Mouse (Mus musculus) ovary, postnatal 36 days (tissue): Measurements from ENCODE around the gene Ghitm.

Experiments
- DNase-seq: peaks from one replicate; pipeline ENCODE4 v3.0.0; 2022; ENCODE audit warnings: low spot score, mixed read lengths

Gene Ghitm

DNA sequence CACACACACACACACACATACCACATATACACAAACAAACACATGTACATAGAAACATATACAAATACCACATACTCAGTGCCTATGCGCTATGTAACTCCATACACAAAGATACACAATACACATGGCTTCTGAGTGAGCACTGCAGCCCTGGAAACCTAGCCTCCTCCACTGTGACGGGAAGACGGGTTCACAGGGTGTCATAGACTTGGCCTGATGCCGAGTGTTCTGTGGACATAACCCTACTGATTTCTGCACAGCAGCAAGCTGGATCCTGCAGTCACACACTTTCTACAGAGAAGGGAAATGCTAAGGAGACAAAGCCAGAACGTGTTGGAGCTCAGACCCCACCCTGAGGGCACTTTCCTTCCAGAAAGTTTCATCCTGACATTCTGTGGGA is 30.3 kb downstream of the Ghitm start:
- DNase-seq, result no peak

DNA sequence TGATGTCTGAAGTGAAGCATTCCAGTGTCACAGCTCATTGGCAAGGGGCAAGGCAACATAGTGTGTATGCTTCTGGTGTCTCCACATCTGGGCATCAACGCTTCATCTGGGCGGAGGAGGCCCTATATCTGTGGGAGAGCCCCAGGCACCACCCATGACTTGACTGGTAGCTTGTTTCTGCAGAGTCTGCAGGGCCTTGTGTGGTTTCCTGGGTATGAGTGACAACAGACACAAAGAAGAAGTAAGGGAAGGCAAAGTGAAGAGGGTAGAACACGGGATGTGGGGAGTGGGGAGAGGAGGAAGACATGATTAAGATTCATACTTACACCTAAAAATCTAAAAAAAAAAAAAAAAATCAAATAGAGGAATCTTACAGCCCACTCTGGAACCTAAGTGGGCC is 32.6 kb downstream of the Ghitm start:
- DNase-seq, result no peak

DNA sequence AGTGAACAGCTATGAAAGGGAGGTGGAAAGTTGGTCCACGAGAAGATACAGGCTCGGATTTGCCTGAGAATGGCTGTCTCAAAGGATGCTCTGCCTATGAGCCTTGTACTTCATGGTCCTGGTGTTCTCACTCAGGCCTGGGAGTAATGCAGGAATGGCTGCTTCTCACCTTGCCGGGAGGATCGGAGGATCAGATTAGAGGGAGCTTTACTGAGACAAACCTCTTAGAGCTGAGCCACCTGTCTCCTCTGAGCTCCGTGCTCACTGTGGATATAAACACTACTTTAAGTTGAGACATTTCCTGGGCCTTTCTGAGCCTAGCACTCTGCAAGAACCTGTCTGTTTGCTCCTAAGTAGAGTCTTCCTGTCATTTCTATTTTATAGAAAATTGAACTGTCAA is 33.5 kb downstream of the Ghitm start:
- DNase-seq, result no peak

DNA sequence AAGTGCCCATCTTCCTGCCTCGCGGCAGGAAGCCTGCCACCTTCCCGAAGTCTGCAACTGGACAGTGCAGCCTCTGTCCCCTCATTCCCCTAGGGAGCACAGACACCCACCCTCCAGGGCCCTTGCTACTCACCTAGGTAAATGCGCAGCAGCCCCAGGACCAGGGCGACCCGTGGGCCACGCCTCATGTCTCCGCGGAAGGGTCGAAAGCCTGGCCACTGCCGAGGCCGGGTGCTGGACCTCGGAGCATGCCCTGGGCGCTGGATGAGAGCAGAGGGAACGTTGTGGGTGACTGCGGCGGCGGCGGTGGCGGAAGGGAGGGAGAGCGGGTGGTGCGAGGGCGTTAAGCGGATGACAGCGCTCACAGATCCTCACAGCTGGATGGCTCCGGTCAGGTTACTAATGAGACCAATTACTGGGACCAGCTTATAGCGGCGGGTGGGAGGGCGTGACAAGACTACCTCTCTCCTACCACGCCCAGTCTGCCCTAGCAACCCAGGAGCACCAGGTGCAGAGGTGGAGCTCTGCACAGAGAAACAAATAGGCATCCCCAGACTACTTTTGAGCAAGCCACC is 37.0 kb downstream of the Ghitm start, which contains the start of gene Cdhr1:
Gene Cdhr1, minus strand, starts transcription at position 392 of the 575 bp plus-strand sequence.
- peak; percentile 10 for DNase-seq

DNA sequence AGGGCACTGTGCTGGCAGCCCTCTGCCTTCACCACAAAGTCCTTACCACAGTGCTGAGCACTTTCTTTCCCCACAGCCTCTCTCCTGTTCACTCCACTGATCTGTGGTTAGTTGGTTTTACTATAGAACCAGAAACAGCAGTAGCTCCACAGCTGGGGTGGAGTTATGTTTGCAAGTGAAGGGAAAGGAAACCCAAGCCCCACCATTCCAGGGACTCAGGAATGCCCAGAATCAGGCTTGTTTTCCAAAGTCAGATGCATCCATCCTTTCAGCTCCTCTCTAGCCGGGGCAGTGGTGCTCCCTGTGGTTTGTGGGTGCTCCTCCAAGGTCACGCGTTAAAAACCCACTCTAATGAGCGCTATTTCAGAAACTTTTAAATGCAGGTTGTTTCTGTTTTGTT is 39.5 kb downstream of the Ghitm start:
- DNase-seq, result no peak

DNA sequence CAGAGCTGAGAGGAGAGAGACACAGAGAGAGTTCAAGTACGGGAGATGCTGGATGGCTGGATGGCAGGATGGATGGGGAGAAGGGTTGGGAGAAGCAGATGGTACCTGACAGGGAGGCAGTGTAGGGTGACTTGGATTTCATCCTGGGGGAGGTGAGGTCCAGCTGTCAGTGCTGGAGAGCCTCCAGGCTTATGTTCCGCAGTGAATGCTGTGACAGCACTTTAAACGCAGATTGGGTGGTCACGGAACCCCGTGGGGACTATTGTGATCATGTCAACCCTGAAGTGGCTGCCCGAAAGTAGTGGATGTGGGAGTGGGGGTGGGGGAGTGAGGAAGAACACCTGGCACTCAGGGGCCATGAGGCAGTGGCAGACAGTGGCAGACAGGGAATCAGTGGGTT is 40.6 kb downstream of the Ghitm start:
- DNase-seq, result no peak

DNA sequence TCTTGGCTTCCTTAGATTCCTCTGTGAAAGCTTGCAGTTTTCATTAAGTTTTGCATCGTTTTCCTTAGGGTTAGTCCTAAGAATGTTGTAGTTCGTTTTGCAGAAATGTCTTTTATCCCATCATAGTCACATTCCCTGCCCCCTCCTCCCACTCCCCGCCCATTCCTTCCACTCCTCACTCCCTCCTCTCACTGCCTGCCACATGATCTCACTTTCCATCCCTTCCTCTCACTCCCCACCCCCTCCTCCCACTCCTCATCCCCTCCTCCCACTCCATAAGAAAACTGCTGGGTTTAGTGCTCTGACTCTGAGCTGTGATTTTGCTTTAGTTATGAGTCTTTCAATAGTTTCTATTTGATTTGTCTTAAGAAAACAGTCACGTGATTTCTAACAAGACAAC is 51.3 kb downstream of the Ghitm start:
- no peak for DNase-seq

DNA sequence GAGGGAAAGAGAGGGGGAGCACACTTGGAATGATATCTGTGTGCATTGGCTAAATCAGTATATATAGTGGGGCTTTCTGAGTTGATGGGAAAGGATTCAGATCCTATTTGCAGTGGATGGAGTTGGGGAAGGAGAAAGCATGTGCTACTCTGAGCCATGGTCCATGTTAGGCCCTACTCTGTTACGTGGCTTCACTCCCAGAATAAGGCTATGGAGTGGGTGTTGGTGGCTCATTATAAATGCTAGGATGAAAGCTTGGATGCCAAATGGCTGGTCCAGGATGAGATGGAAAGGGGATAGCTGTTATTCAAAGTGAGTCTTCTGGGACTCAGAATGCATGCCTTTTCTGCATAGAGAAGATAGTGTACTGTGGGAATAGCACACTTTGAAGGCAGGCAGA is 54.3 kb downstream of the Ghitm start:
- DNase-seq, result no peak
